Mouse (Mus musculus) intestine, embryonic 16.5 days (tissue): ENCODE data around the gene Fam57a. TPM values are rescaled to one million over a fixed set of nuclear protein-coding genes. Genes with fewer than 3 reads are reported as not detected.

Experiments
- ATAC-seq: fragments of 200-750 bp; cut with Nextera tagmentation; 2 replicates; pipeline ENCODE4 v1.8.0; 2017; ENCODE audit warnings: moderate TSS enrichment, moderate library complexity
- H3K27ac ChIP-seq: fragments of 300-500 bp; sonication (generic); 2 replicates; pipeline ENCODE4 v1.5.1; 2014; ENCODE audit warnings: mild to moderate bottlenecking, low read length
- H3K27me3 ChIP-seq: fragments of 300-500 bp; sonication (generic); replicated peaks from 2 replicates; pipeline ENCODE4 v1.6.1; 2014; ENCODE audit warnings: low read length, control low read depth, mixed read lengths; ENCODE audit not compliant: control insufficient read depth, insufficient read depth
- H3K36me3 ChIP-seq: fragments of 300-500 bp; sonication (generic); 2 replicates; pipeline ENCODE4 v1.6.1; 2014; ENCODE audit warnings: low read length, control low read depth; ENCODE audit not compliant: control insufficient read depth, insufficient read depth
- H3K4me1 ChIP-seq: fragments of 300-500 bp; sonication (generic); 2 replicates; pipeline ENCODE4 v1.6.1; 2014; ENCODE audit warnings: low read length, control low read depth, mixed read lengths; ENCODE audit not compliant: control insufficient read depth, insufficient read depth
- H3K4me2 ChIP-seq: fragments of 300-500 bp; sonication (generic); 2 replicates; pipeline ENCODE4 v1.6.1; 2014; ENCODE audit warnings: low read depth, low read length, control low read depth
- H3K4me3 ChIP-seq: fragments of 300-500 bp; sonication (generic); 2 replicates; pipeline ENCODE4 v1.5.1; 2014; ENCODE audit warnings: mild to moderate bottlenecking, low read length
- H3K9ac ChIP-seq: fragments of 300-500 bp; sonication (generic); 2 replicates; pipeline ENCODE4 v1.6.1; 2014; ENCODE audit warnings: low read depth, low read length
- H3K9me3 ChIP-seq: fragments of 300-500 bp; sonication (generic); 2 replicates; pipeline ENCODE4 v1.6.1; 2016; ENCODE audit warnings: low read length, control low read depth; ENCODE audit not compliant: control insufficient read depth
- WGBS: fragments of 180-500 bp; shearing (Covaris S2); extraction: QIAGEN DNeasy Blood & Tissue Kit; methylation state at CpG from one replicate; pipeline ENCODE4 v1.1.7; 2014; 5-methylcytosine and 5-hydroxymethylcytosine counted together
- polyA plus RNA-seq: library from polyadenylated mRNA; unstranded; fragments of >200 nt; fragmentation: Nextera tagmentation; extraction: Ambion mirVana; gene quantifications from 2 replicates; pipeline ENCODE4 v1.2.1, GENCODE M21; 2015

Gene Fam57a
- polyA plus RNA-seq, 1 experiment from 2014 or later: 104 TPM

- no peaks in the 10 kb centered on the region for H3K27me3 ChIP-seq
- no peaks in the 10 kb centered on the region for H3K9me3 ChIP-seq
- no peak overlapping the region for H3K9ac ChIP-seq
- H3K4me2 ChIP-seq: no peak overlapping the region
- 27% methylated on average over 19 of the region's 19 CpGs for WGBS
- no peak overlapping the region for H3K4me3 ChIP-seq
- no peaks in the 10 kb centered on the region for H3K4me1 ChIP-seq
- ATAC-seq: no peak
- H3K27ac ChIP-seq: no peak overlapping the region
- H3K36me3 ChIP-seq: peaks cover 6% of the 10 kb centered on the region; the same call in 1 of the 2 replicates
Measured at GRCm38 (mm10) chr11:76262611-76263351, 83.3 kb downstream of the Fam57a start.

Other genes starting within 250 kb of the Fam57a start
- gene Rph3al, start 241.2 kb upstream of the Fam57a start, polyA plus RNA-seq: 20.1 and 21.1 TPM in 2 replicates
- gene 1700016K19Rik, start 179.8 kb upstream of the Fam57a start, polyA plus RNA-seq: 2.1 and 2.6 TPM in 2 replicates
- gene Rflnb, start 151.9 kb upstream of the Fam57a start, polyA plus RNA-seq: 43.3 and 48.8 TPM in 2 replicates
- gene Vps53, start within 50 bp of the Fam57a start, polyA plus RNA-seq: 55.9 and 61.9 TPM in 2 replicates
- gene Dbil5, start 37.9 kb downstream of the Fam57a start, polyA plus RNA-seq: 0.86 and 1.1 TPM in 2 replicates
- gene Gemin4, start 38.0 kb downstream of the Fam57a start, polyA plus RNA-seq: 26.6 and 29.4 TPM in 2 replicates
- gene Mrm3, start 64.0 kb downstream of the Fam57a start, polyA plus RNA-seq: 22.9 and 29.2 TPM in 2 replicates
- 119 and 129 TPM in 2 replicates for gene Glod4, start 64.1 kb downstream of the Fam57a start, polyA plus RNA-seq
- gene Nxn, start 219.5 kb downstream of the Fam57a start, polyA plus RNA-seq: 20.1 and 25.7 TPM in 2 replicates
- 92.8 and 96.6 TPM in 2 replicates for gene Timm22, start 227.3 kb downstream of the Fam57a start, polyA plus RNA-seq